Mouse (Mus musculus) brain, adult 2 months (tissue): ENCODE measurements around the gene Srsf9.

Experiments used
- DNase-seq: peaks from one replicate; pipeline ENCODE4 v3.0.0; 2011; ENCODE audit warnings: low read depth, low spot score

The Srsf9 gene

GRCm38 (mm10) chr5:115326256-115326831 is 633 bp upstream of the Srsf9 start:
- no peak for DNase-seq

- peak; percentile 20 for DNase-seq
Observed at GRCm38 (mm10) chr5:115327610-115328548, 902 bp downstream of the Srsf9 start.

GRCm38 (mm10) chr5:115330955-115331354 is 4.0 kb downstream of the Srsf9 start:
- DNase-seq, result peak; percentile 52

DNA sequence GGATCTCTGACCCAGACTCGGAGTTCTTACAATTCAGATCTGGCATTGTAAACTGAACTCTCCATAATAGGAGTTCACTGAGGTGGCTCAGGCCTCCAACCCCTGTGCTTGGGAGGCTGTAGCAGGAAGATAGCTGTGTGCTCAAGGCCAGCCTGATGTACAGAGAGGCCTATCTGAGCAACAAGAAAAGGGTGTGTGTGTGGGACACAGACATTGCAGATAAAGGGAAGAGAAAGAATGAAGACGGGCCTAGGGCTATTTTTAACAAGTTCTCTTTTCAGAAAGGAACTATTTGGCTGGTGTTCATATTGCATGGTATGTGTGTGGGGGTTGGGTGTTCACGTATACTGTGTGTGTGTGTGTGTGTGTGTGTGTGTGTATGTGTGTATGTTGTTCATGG is 6.6 kb downstream of the Srsf9 start:
- DNase-seq, result peak; percentile 14

DNA sequence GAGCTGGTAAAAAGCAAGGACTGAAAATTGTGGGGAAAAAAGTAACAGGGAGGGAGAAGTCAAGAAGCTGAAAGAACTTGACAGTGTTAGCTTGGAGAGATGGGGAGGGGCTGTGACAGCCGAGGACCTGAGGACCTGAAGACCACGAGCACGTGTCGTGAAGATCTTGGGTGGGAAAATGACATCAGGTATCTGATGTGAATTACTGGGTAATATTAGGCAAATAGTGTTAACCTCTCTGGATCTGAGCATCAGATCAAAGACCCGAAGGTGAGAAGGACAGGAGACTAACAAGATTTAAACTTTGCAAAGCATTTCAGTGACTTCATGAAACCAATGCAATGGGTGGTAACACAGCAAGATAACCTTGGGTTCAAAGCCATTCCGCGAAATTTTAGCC is 13.0 kb downstream of the Srsf9 start:
- DNase-seq, result no peak

GRCm38 (mm10) chr5:115340577-115341313 is 13.8 kb downstream of the Srsf9 start, which contains the start of the genes Gatc and Triap1:
TSS of gene Gatc (minus strand) at chr5:115341178.
TSS of gene Triap1 (plus strand) at chr5:115341225.
- DNase-seq, result peak; percentile 95

DNA sequence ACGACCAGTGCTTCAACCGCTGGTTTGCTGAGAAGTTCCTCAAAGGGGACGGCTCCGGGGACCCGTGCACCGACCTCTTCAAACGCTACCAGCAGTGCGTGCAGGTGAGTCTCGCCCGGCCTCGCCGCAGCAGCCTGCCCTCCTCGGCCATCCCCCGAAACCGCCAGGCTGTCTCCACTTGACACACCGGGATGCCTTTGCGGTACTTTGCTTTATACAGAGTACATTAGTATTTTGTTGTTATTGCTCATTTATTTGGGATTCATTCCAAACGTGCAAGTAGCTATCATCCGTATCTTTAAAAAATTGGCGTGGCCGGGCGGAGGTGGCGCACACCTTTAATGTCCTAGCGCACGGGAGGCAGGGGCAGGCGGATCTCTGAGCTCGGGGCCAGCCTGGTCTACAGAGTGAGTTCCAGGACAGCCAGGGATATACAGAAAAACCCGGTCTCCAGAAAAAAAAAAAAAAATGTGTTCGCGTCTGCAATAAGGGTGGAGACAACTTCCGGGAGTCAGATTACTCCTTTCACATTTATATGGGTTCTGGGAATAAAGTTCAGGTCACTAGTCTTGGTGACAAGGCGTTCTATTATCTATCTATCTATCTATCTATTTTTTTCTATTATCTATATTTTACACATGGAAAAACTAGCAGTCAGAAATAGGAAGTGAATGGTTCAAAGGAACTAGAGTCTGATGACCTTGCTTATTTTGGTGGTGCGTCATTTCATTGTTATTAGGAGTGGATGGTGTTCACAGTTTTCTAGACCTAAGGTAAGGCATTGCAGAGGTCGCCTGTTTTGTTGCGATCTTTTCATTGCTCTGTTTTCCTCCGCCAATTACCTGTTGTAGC is 14.6 kb downstream of the Srsf9 start:
- no peak for DNase-seq

- peak; percentile 90 for DNase-seq
Observed at GRCm38 (mm10) chr5:115347564-115347963, 20.6 kb downstream of the Srsf9 start.

- DNase-seq, result peak; percentile 99
Observed at GRCm38 (mm10) chr5:115348546-115349224, 21.7 kb downstream of the Srsf9 start, which contains the start of gene Cox6a1. TSS of gene Cox6a1 (minus strand) at chr5:115348981.

- no peak for DNase-seq
Observed at GRCm38 (mm10) chr5:115349225-115349555, 22.2 kb downstream of the Srsf9 start.

- no peak for DNase-seq
Observed at GRCm38 (mm10) chr5:115351348-115351747, 24.4 kb downstream of the Srsf9 start.

GRCm38 (mm10) chr5:115355070-115355469 is 28.1 kb downstream of the Srsf9 start:
- DNase-seq, result no peak

GRCm38 (mm10) chr5:115358872-115359271 is 31.9 kb downstream of the Srsf9 start:
- peak; percentile 78 for DNase-seq

GRCm38 (mm10) chr5:115359438-115359837 is 32.5 kb downstream of the Srsf9 start:
- DNase-seq, result no peak

DNA sequence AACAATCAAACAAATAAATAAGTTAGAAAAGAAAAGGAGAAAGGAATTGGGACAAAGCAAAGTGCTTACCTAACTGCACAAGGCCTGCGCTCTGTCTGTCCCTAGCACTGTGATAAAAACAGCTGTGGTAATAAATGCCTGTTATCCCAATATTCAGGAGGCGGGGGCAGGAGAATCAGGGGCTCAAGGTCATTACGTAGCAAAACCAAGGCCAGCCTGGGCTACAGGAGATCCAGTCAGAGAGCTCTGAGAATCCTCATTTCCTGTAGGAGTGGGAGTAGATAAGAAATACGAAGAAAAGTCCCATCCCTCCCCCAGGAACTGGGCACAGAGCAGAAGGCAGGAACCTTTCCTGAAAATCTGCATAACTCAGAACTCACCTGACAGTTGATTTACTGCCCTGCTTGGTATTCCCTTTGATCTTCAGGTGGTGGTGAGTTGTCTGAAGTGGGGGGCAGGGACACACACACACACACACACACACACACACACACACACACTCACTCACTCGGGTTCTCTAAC is 32.9 kb downstream of the Srsf9 start:
- no peak for DNase-seq

- DNase-seq, result peak; percentile 41
Observed at GRCm38 (mm10) chr5:115362216-115362615, 35.2 kb downstream of the Srsf9 start.

GRCm38 (mm10) chr5:115362819-115363714 is 36.1 kb downstream of the Srsf9 start:
- DNase-seq, result peak; percentile 92

DNA sequence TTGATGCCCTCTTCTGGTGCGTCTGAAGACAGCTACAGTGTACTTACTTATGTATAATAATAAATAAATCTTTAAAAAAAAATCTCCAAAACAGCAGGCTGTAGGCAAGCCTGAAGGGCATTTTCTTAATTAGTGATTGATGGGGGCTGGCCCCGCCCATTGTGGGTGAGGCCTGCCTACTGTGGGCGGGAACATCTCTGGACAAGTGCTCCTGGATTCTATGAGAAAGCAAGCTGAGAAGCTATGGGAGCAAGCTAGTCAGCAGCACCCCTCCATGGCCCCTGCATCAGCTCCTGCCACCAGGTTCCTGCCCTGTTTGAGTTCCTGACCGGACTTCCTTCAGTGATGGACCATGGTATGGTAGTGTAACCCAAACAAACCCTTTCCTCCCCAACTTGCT is 37.8 kb downstream of the Srsf9 start:
- DNase-seq, result no peak

- no peak for DNase-seq
Observed at GRCm38 (mm10) chr5:115371736-115372135, 44.8 kb downstream of the Srsf9 start.
